32 mouse cellular contexts compared by ENCODE assay signal in the genomic region with DNA sequence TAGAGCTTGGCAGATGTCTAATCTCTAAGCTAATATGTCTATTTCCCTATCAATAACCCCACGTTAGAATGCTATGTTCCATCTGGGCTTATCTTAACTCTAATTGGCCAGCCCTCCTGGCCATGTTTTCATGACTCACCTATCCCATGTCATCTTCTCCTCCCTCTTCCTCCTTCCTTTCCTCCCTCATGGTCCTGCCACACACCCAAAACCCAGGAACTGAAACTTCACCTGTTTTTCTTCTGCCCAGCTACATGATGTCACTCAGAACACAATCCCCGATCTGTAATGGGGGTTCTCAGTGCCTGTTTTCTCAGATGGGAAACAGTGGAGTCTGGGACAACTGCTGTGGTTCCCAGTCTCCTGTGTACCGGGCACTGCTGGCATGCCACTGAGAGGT. TPM values are rescaled to one million over a fixed set of nuclear protein-coding genes. Genes with fewer than 3 reads are reported as not detected.
A peak's percentile ranks its signal among the peaks of the same experiment; 100 is the strongest.
DNase-seq lines count a peak whose midpoint lies in the region; ATAC-seq lines count a peak whose summit lies in the region.
"Had no signal": no experiment of that assay in that cellular context is flagged by ENCODE, and none has a peak within 500 bp of the region (broad histone marks: within the 10 kb centered on the region; RNA-seq: fewer than 3 reads in every experiment).

A gene (plus strand): TSS at position 301 of the 400 bp plus-strand sequence.

- H3K4me2 ChIP-seq in liver, embryonic 12.5 days = no peak within 1 kb of the TSS
- H3K4me2 ChIP-seq: embryonic facial prominence, embryonic 13.5 days; embryonic facial prominence, embryonic 15.5 days; forebrain, embryonic 12.5 days had no signal

- H3K4me3 ChIP-seq in liver, embryonic 12.5 days = no peak within 1 kb of the TSS
- H3K4me3 ChIP-seq: embryonic facial prominence, embryonic 13.5 days; embryonic facial prominence, embryonic 15.5 days; erythroblast, embryonic 14.5 days; forebrain, embryonic 10.5 days; forebrain, embryonic 12.5 days had no signal

- no peaks in the 10 kb centered on the region for H3K4me1 ChIP-seq in liver, embryonic 12.5 days
- H3K4me1 ChIP-seq: embryonic facial prominence, embryonic 13.5 days; embryonic facial prominence, embryonic 15.5 days; forebrain, embryonic 10.5 days; forebrain, embryonic 12.5 days had no signal

- no peaks in the 10 kb centered on the region for H3K27me3 ChIP-seq in liver, embryonic 12.5 days (replicated peaks)
- H3K27me3 ChIP-seq: CH12.LX; embryonic facial prominence, embryonic 13.5 days; embryonic facial prominence, embryonic 15.5 days; forebrain, embryonic 12.5 days had no signal

- H3K9me3 ChIP-seq in liver, embryonic 12.5 days (replicated peaks) = peaks cover 27% of the 10 kb centered on the region

- no peak within 1 kb of the TSS for H3K27ac ChIP-seq in liver, embryonic 12.5 days
- H3K27ac ChIP-seq: embryonic facial prominence, embryonic 13.5 days; embryonic facial prominence, embryonic 15.5 days; forebrain, embryonic 10.5 days; forebrain, embryonic 12.5 days had no signal

- no peak within 1 kb of the TSS for H3K9ac ChIP-seq in liver, embryonic 12.5 days
- H3K9ac ChIP-seq: embryonic facial prominence, embryonic 13.5 days; embryonic facial prominence, embryonic 15.5 days; forebrain, embryonic 12.5 days had no signal

- ATAC-seq in liver, embryonic 12.5 days = no peak
- ATAC-seq: CD4-positive, CD25-positive, alpha-beta regulatory T cell, adult 4 months; forebrain, embryonic 14.5 days; forebrain, embryonic 16.5 days; Patski had no signal

- H3K36me3 ChIP-seq in liver, embryonic 12.5 days = no peaks in the 10 kb centered on the region
- H3K36me3 ChIP-seq: embryonic facial prominence, embryonic 13.5 days; embryonic facial prominence, embryonic 15.5 days; forebrain, embryonic 10.5 days; forebrain, embryonic 12.5 days had no signal

- DNase-seq in 3T3-L1 (ENCODE audit: low read depth, low spot score) (peak; percentile 1), ES-CJ7 (ENCODE audit: low read depth, low spot score) (peak; percentile 1), R1 (ENCODE audit: low read depth, low spot score) (peak; percentile 0)
- DNase-seq in cerebellum, postnatal 10 days = no peak
- DNase-seq in heart, postnatal 4 days = no peak
- DNase-seq: adrenal gland, adult 8-10 months; adrenal gland, postnatal 14 days; adrenal gland, postnatal 36 days; B cell, adult 2 months; cerebellum, adult 11-12 months; cerebellum, adult 2 months; cerebellum, adult 9-10 months; cerebellum, postnatal 14 days; cerebellum, postnatal 36 days; embryo, embryonic 11 days had no signal

- 60% methylated on average over 3 of the region's 3 CpGs for WGBS in liver, embryonic 12.5 days (ENCODE audit: insufficient replicate concordance)

RNA-seq across cellular contexts. Expression of the gene that starts here (rescaled TPM):
- not detected in 2 replicates for polyA plus RNA-seq in liver, embryonic 12.5 days (2016; fragmentation: Nextera tagmentation; extraction: Ambion mirVana)
- not detected for total RNA-seq in heart, postnatal 4 days (2021)
- total RNA-seq: adrenal gland, adult 18-20 months; adrenal gland, adult 8-10 months; adrenal gland, postnatal 14 days; adrenal gland, postnatal 36 days; CH12.LX; common myeloid progenitor, adult 5-6 weeks; ES-E14; MEL had no signal
- polyA plus RNA-seq: CD4-positive, CD25-positive, alpha-beta regulatory T cell, adult 4 months; cerebellum, adult 2 months; embryonic facial prominence, embryonic 11.5 days; embryonic facial prominence, embryonic 13.5 days; embryonic facial prominence, embryonic 15.5 days; erythroblast, embryonic 14.5 days; forebrain, embryonic 10.5 days; forebrain, embryonic 12.5 days; forebrain, embryonic 14.5 days; forebrain, embryonic 16.5 days; frontal cortex, adult 2 months had no signal

Comparison
In these comparisons a context has a peak if more than half of its experiments do, and no peak if none do; other contexts are left out.
1. DNase-seq: peak in 3T3-L1 (single experiment), ES-CJ7 (single experiment) and R1 (single experiment); none in cerebellum, postnatal 10 days (0 of 2) and heart, postnatal 4 days (single experiment).